Mouse (Mus musculus): Measurements from ENCODE around the gene Uhrf1.
A peak's percentile ranks its signal among the peaks of the same experiment; 100 is the strongest.

Uhrf1 gene

DNA sequence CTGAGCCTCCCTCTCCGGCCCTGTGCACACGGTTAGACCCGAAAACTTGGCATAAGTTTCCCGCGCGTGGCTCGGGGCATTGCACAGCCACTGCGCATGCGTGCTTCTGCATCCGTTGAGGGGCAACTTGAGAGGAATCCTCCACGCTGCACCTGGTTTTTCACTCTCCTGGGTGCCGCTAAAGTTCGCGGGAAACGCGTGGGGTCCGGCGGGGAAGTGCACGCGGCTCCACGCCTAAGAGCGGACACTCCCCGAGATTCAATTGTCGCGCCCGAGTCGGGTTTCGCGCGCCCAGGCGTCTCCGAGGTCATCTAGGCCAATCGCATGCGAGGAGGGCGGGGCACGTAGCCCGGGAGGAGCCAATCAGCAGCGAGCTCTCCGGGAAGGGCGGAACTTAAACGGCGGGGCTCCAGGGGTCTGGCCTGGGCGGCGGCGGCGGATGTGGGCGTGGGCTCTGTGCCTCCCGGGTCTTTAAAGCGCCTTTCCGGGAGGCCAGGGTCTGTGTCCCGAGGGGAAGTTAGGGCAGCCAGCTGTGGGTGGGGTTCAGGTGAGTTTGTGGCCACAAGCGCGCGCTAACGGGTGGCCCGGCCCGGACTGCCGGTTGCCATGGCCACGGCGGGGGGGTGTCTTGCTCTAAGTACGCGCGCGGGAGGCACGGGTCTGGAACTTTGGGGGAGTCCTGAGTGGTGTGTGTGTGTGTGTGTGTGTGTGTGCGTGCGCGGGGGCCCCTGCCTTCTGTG, 896 bp downstream of the Uhrf1 start:
- peak; percentile 99 for DNase-seq

DNA sequence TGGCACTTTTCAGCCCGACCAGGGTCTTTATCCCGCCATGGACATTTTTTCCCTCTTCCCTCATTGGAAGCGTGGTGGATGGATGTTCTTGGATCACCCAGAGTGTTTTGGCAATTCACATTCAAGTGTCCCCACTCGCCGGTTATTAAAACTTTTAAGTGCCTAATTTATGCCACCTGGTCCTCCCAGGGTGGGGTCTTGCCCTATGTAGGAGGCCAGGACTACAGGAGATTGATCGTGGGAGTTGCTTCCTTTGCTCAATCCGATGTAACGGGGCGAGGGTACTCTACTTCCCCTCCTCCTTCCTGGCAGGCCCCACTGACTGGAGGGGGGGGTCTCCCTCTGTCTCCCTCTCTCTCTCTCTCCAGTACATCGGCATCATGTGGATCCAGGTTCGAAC, 1.6 kb downstream of the Uhrf1 start:
- no peak for DNase-seq

DNA sequence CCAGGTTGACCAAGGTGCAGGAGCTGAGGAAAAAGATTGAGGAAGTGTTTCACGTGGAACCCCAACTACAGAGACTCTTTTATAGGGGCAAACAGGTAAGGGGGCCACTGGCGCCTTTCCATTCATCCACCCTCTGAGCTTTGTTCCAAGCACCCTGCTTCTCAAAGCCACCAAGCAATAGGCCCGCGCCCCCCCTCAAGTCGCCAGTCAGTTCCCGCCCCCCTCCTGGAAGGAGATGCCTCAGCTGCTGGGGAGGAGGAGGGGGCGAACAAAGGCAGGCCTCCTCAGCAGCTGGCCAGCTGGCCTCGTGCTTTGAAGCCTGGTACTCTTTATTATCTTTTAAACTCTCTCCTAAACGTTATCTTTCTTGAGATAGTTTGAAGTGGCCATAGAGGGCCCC, 2.0 kb downstream of the Uhrf1 start:
- DNase-seq: no peak

DNA sequence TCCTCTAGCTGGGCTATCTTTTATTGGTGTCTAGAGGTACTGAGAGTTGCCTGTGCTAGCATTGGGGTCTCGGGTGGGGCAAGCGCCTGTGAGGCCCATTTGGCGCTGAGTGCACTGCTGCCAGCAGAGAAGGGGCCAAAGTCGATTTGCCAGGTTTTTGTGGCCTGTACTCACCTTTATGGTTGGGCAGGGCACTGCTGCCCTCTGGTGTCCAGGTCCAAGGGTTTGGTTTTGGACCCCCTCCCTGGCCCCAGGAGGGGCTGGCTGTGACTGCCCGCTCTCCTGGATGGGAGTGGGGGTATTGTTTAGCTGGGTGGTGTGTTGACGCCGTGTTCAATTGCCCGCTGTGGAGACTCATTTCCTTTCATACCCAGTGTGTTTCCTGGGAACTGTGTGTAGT, 2.7 kb downstream of the Uhrf1 start:
- peak; percentile 30 for DNase-seq

DNA sequence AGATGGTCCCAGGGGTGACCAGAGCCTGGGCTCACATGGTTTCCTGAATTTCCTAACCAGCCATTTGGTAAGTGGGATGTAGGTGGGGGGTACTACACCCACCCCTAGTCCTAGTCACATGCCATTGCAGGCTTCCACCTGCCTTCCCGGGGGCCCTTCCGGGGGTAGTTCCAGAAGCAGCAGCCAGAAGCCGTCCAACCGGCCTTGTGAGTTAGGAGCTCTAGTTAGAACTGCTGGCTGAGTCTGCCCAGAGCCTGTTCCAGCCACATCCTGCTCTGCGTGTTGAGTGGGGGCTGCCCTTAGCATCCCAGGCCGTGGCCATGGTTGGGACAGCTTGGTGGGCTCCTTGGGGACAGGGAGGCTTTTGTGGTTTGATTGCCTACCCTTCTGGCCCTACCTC, 5.0 kb downstream of the Uhrf1 start:
- no peak for DNase-seq

DNA sequence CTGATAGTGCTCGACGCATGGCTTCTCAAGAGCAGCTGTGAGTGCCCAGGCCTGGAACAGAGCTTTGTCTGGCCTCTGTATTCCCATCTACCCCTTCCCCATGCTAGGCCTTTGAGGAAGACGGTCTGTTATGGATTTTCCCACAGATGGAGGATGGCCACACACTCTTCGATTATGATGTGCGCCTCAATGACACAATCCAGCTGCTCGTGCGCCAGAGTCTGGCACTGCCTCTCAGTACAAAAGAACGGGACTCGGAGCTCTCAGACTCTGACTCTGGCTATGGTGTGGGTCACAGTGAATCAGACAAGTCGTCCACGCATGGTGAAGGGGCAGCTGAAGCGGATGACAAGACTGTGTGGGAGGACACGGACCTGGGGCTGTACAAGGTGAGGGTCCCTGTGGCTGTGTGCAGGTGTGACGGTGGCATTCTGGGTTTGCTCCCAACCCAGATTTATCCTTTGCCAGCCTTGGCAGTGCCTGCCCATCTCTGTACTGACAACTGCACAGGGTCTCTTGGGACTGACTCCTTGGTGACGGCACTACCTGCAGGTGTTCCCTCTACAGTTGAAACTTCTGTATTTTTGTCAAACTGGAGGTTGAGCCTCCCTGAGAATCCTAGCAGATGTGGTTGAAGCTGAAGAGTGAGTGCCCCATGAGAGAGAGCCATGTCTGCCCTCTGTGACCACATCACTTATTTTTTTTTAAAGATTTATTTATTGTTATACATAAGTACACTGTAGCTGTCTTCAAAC, 6.2 kb downstream of the Uhrf1 start:
- DNase-seq: no peak

DNA sequence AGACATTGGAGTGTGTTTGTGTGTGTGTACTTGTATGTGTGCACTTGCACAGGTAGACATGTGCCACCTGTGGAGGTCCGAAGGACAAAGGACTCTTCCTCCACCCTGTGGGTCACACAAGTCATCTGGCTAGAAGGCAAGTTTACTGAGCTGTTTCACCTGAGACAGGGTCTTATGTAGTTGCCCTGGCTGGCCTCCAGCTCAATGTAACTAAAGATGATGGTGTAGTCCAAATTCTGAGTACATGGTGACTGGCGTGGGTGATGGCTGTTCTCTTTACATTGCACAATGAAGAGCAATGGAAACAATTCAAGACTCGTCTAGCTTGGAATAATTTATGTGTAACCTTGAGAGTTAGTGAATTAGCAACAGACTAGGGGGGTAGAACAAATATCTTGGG, 21.3 kb downstream of the Uhrf1 start:
- no peak for DNase-seq

DNA sequence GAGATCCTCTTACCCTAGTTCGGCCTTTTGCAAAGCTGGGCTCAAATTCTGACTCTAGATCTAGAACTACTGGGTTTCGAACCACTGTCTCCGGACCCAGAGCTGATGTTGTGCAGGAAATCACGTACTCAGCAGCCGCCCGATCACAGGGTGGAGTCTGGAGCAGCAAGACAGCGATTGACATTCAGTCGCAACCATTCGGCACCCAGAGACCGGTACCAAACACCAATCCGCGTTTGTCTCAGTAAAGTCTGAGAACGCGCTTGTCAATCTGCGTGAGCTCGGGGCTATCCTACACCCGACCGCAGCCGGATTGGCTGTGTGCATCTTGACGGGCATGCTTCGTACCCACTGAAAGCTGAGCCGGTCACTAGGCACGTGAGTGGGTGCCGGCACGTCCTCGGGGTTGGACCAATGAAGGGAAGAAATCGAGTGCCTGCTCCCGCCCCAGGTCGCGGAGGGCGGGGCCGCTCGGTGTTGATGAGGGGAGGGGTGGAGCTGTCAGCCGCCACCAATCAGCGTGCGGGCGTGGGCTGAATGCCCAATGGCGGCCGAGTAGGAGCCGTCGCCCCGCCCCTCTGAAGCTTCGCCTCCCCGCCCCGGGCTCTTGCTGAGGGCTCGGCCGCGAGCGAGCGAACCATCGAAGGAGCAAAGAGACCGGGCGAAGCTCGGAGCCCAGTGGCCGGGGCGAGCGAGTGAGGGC, 22.5 kb downstream of the Uhrf1 start, which contains the start of gene Kdm4b:
TSS of gene Kdm4b (plus strand) at position 613 of the 703 bp plus-strand sequence.
- peak; percentile 100 for DNase-seq

DNA sequence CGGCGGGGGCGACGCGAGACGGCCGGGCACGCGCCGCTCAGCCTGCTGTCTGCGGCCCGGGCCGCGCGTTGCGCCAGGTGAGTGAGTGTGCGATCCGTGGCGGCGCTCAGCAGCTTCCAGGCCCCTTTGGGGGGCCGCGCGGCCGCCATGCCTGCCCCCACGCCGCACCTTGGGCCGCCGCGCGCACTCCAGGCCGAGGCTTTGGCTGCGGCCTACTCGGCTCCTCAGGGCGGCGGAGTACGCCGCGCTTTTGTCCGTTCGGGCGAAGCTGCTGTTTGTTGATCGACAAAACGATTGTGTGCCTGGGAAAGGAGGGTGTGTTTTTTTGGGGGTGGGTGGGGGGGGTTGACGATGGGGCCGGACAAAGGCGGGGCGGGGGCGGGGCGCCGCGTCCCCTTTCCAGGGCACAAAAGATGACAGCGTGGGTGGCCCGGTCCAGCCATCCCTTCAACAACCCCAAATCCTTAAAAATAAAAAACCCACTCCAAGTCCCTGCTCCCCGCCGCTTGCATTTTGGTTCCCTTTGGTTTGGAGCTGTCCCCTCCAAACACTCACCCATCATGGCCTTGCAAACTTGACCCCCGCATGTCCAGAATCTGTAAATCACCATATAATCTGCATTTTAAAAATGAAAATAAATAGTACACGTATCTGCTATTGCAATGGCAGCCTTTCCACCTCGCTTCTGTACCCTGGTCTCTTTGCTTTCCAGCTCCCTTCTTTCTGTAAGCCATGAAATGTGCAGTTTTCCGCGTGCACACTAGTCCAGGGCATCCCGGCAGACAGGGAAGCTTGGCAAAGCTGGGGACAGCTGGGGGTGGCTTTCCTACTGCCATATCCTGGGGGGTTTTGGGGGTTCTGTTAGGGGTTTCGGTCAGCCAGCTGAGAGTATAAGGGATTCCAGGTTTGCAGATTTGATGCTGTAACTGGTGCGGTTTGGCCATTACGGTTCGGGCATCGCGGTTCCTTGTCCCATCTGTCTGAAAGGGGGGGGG, 23.3 kb downstream of the Uhrf1 start:
- peak; percentile 53 for DNase-seq

DNA sequence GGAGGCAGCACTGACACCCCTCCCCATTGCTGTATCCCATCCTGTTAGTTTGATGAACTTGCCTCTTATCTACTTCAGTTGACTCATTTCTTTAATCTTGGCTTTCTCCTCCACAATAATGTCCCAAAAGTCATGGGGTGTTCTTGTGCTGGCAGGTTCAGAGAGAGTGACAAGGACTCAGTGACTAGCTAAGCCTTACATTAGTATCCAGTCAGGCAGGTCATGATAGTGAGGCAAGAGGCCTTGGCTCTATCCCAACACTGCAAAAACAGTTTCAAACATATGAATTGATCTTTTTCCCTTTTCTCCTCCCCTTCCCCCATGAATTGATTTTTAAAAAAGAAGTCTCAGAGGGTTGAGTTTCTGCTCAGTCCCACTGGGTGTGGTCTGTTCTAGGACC, 26.1 kb downstream of the Uhrf1 start:
- DNase-seq: no peak

DNA sequence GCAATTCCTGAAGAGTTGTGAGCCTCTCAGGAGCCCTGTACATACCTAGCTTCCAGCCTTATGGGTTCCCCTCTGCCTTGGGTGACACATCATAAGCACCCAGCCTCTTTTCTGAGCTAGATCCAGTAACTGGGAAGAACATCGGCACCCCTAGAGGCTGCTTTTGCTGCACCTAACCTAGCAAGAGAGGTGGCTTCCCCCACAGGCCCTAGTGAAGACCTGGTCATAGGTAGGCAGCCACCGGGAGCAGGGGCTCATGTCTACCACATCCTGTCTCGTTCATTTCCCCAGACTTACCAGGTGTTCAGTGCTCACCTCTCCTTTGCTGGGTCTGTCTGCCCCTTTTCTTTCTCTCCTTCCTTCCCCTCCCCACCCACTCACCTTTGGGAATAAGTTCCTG, 27.2 kb downstream of the Uhrf1 start:
- no peak for DNase-seq

DNA sequence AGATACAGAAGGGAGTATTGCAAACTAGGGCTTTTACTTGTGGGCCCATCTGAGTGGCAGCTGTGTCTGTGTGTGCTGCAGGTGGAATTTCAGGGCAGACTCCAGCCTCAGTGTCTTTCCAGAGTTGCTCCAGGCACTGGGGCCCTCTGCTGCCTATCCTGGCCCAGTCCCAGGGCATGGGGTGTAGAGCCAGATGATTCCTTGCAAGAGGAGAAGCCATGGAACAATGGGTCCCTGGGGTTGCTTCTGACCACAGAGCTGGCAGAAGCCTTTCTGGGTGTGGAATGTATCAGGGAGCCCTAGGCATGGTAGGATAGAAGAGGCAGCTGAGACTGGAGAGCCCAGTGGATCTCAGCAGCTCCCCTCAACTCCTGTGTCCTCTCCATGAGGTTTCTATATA, 28.1 kb downstream of the Uhrf1 start:
- no peak for DNase-seq

DNA sequence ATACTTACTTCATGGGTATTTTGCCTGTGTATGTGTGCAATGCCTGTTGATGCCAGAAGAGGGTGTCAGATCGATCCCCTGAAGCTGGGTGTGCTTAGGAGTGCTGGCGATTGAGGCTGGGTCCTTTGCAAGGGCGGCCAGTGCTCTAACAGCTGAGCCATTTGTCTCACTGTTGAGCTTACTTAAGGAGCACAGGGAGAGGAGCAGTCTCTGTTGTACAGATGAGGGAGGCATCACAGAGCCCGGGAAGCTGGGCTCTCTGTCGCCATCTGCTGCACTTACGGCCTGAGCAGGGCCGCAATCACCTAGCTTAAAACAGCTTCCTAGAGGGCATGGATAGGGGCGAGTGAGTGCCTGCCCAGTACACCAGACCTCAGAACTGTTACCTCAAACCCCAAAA, 29.9 kb downstream of the Uhrf1 start:
- DNase-seq: peak; percentile 34

DNA sequence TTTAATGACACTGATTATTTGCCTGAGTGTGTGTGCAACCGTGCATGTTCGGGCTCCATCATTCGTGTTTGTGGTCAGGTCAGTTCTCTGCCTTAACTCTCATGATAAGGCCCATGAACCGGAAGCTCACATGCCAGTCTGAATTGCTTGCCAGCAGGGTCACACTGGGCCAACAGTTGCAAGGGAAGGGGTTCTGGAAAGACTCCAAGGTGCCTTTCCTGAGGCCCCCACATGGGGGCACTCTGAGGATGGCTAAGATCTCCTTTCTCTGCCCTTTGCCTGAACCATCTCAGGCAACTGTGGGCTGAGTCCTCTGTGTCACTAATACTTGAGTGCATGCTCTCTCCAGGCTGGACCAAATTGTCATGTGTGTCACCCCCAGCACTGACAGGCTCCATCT, 34.1 kb downstream of the Uhrf1 start:
- peak; percentile 55 for DNase-seq

DNA sequence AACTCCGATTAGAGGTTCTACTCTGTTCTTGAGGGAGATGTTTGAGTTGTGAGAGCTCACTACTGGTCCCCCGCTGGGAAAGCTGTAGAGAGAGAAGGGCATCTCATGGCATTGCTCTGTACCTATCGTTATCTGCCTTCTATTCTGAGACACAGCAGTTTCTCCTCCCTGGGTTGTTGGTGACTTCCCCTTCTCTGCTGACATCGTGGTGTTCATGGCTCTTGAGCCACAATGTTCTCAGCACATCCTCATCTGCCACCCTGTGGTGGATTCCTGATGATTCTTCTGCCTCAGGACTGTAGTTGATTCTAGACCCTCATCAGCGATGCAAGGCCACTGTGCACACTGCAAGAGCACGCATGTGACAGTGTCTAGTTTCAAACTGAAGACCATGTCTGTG, 34.7 kb downstream of the Uhrf1 start:
- no peak for DNase-seq

DNA sequence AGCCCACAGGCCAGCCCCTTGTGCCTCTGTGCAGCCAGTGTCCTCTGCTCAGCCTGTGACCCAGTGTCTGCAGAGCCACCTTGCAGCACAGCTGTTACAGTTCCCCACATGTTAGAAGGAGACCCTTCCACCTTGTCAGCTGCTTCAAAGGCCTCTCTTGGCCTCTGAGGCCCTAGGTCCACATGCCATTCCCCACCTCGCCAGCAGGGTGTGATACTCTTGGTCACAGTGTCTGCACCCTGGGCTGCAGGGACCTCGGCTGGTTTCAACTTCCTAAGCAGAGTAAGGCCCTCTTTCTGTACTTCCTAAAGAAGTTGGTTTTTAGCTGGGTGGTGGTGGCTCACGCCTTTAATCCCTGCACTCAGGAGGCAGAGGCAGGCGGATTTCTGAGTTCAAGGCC, 35.8 kb downstream of the Uhrf1 start:
- peak; percentile 47 for DNase-seq

DNA sequence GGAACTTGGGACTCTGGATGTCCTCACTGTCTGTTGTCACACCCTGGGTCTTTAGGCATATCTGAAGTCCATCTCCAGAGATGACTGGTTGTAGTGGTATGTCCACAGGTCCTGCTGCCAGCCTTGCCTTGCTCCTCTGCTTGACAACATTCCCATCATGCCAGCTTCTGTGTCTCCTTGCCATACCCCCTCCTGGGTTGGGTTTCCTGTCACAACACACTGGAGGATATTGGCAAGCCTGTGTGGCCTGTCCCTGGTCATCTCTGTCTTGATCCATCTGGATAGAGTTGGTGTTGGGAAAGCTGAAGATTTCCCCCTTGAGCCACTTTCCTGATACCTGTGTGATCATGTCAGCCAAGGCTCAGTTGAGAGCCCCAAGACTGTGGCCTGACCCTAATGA, 37.6 kb downstream of the Uhrf1 start:
- DNase-seq: no peak

DNA sequence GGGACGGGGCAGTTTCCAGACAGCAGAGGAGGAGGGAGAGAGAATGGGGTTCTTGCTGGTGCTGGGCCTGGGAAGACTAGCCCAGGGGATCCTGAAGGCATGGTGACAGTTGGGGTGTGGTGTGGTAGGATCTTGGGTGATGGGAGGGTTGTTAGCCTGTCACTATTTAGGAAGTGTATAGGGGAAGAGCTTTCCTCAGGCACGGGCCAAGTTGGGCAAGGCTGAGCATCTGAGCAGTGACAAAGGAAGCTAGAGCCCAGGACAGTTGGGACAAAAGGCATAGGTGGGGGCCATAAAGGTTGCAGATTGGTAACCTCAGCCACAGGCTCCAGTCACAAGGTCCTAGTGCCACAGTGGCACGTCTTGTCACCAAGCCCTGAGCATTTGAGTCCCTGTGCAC, 40.3 kb downstream of the Uhrf1 start:
- DNase-seq: no peak

DNA sequence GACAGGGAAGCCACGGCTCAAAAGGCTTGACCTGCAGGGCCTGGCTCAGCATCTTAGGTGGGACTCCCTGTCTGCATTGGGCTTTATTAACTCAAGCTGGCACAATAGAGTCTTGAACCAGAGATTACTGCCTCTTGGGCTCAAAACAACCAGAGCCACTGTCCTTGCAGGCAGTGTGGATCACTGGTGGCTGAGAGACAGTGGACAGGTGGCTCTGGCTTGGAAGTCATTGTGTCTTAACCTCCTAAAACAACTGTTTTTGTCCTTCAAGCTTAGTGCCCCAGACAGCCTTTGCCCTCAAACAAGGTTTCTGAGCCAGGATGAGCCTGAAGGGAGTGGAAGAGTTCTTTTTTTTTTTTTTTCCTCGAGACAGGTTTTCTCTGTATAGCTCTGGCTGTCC, 42.2 kb downstream of the Uhrf1 start:
- DNase-seq: no peak

DNA sequence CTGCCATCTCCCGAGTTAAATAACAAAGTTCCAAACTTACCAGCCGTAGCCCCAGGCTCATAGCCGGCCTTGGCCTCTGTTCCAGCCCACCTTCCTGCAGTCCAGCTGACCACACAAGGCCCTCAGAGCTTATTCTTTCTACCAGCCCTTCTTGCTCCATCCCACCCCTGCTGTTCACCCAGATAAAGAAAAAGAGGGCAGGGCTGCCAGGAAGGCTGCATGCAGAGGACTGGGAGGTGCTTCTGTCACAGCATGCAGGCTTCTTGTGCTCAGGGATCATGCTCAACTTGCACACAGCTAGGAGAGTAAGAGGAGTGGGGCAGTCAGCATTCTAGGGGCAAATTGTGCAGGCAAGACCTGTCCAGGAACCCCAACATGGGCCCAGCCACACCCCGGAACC, 45.0 kb downstream of the Uhrf1 start:
- no peak for DNase-seq

DNA sequence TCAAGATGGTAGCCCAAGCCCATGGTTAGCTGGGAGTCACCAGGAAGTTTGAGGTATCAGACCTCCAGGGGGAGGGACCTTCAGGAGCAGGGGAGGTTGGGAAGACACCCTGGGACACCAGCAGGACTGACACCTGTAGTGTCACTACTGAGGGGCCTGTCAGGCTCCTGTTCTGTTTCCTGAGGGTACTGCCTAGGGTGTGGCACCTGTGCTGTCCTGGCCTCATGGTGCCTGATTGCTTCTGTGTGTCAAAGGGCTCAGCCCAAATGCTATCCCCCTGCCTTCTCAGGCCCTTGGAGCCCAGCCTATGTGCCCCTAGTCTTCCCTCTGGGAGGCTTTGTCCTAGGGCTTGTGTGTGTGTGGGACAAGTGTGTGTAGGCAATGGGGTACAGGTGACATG, 45.5 kb downstream of the Uhrf1 start:
- no peak for DNase-seq

DNA sequence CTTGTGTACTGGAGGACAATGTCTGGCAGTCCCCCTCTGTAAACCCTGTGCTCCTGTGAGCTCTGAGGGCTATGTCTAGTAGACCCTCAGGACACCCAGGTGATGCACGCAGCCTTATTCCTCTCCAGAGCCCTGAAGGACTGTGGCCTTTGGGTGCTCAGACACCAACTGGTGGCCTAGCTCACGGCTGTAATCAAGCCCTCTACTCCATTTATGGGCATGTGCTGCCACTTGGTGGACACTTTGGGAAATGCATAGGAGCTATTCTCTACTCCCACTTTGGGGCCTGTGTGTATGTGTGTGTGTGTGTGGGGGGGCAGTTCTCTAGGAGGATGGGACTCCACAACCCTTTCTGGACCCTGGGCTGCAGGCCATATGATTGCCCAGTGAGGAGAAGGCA, 47.6 kb downstream of the Uhrf1 start:
- peak; percentile 77 for DNase-seq
